Mouse (Mus musculus) T-helper 1 cell (primary cell): ENCODE measurements around the gene Pcbp3.

Experiments used
- in situ Hi-C: fragments of 300-600 bp; cut with MboI, MseI; formaldehyde crosslinking; loops from one replicate; pipeline ENCODE4 v1.15.1; 2025; ENCODE audit warnings: high pct_unique_total_duplicates

Gene Pcbp3

DNA sequence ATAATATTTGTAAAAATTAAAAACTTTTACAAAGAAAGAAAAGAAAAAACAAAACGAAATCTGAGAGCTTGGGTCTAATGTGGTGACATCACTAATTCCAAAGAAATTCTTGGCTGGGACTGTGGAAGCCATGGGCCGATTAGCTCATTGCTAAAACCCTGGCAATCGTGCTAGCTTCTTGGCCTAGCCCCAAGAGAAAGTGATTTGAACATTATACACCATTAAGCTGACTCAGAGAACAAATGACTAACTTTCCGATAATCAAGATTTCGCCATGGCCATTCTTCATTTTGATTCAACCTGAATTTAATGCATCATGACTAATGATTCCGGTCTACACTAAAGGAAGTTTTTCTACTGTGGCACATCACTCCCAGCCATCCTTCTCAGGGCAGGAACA lies 30.6 kb downstream of the Pcbp3 start:
- in situ Hi-C loops: no loop called here

DNA sequence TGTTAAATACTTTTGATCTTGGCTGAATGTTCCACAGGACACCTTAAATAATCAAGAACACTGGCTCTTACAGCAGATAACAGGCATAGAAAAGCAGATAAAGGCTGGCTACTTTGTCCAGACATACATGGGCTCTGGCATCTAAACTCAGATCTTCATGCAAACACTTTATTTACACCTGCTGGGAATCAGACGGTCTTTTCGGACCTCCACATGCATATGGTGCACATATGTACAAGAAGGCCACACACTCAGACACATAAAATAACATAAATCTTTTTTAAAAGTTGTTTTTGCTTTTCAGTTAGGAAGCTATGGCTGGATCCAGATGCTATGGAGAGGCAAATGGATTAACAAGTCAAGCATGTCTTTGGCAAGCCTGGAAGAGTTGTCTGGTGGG lies 37.2 kb downstream of the Pcbp3 start:
- in situ Hi-C loops: no loop called here

- in situ Hi-C loops: no loop called here
Measured at GRCm38 (mm10) chr10:76918086-76918485, 43.6 kb downstream of the Pcbp3 start.

- in situ Hi-C loops: no loop called here
Measured at GRCm38 (mm10) chr10:76906434-76906833, 55.3 kb downstream of the Pcbp3 start.

GRCm38 (mm10) chr10:76905935-76906341 lies 55.7 kb downstream of the Pcbp3 start:
- in situ Hi-C loops: no loop called here

DNA sequence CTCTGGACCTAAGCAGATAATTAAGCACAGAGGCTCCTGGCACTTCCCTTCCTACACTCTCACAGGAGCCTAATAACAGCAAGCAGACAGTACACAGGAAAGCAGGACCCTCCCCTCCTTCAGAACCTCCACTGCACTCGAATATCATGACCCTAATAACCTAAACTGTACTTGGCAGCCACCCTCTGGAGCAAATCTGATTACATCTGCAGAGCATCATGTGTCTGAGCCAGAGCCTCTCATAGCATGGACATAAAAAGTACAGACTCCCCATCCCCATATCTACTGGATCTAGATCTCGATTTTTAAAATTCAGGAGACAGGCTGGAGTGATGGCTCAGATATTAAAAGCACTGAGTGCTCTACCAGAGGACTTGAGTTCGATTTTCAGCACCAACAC lies 58.0 kb downstream of the Pcbp3 start:
- in situ Hi-C loops: no loop called here

DNA sequence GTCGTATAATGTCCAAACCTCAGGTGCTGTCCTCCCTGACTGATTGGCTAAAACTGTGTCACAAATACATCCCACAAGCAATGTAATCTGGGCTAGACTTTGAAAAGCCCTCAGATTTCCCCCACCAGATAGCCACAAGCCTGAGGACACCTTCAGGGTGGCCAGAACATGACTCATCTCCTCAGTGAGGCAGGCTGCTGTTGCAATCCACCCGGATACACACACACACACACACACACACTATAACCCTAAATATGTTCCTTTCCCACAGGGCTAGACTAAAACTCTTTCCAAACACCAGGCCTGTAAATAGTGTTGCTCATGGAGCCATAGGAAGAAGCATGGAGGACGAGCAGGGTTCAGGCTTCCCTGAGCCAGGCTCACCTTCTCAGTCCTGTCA lies 58.6 kb downstream of the Pcbp3 start:
- in situ Hi-C loops: no loop called here

DNA sequence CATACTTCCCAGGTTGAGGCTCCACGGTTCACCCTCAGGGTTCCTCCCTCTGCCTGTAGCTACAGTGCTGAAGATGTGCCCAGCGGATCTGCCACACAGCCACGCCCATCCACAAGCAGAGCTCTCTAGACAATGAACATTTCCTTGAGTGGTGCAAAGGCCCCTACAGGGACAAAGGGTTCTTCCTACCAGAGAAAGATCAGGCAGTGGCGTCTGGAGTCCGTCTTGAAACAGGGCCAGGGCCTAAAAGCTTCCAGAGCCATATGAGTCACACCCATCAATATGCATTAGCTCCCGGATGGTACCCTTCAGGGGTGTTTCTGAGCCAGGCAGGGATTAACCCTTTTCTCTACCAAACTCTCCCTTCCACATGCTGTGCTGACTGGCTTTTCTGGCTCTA lies 59.1 kb downstream of the Pcbp3 start:
- in situ Hi-C loops: no loop called here

GRCm38 (mm10) chr10:76898428-76898827 lies 63.3 kb downstream of the Pcbp3 start:
- in situ Hi-C loops: no loop called here

- in situ Hi-C loops: no loop called here
Measured at GRCm38 (mm10) chr10:76891456-76891855, 70.2 kb downstream of the Pcbp3 start.

GRCm38 (mm10) chr10:76883442-76884244 lies 78.0 kb downstream of the Pcbp3 start:
- in situ Hi-C loops: no loop called here

DNA sequence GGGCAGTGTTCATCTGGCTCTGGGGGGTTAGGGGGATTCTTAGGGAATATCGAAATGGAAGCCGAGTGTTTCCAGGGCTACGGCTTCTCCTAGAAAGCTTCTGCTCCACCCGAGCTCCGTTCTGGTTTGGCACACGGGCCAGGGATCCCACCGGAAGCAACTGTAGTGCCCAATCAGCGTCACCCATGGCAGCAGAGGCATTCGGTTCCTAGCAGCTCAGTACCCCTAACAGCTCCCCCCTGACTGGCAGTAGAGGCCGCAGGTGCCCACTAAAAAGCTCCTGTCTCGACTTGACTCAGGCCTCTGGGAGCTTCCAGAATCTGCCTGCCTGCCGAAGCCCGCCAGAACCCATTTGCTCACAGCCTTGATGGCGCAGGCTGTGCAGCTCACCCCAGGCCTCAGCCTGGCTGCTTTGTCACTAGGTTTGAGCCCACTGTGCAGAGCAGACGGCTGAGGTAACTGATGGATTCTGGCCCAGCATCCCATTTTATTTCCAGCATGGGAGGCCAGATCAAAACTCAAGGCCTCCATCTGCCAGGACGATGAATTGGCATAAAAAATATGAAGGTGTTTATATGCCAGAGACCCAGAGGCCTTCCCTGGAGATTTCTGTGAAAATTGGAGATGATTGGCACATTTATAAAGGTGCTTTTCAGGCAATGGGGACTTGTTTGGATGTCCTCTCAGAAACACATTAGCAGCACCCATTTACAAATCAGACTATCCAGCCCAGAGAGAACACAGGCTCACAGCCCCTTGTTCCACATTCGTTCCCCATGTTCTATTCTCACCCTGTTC lies 78.8 kb downstream of the Pcbp3 start:
- in situ Hi-C loops: no loop called here

DNA sequence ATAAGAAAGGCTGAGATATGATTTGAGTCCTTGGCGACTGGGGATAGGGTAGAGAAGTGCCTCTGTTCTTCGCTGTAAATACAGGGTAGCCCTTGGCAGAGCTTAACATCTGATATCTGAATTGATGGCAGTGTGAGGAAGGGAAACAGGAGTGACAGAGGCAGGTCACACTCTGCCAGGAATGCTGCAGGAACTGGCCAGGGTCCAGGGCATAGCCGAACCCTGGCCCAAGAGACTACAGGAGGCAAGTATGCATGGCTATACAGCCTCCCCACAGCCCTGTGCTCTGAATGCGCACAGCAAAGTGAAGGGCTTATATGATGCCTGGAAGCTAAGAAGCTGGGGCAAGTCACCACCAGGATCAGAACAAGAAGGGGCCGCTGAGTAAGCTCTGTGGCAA lies 79.8 kb downstream of the Pcbp3 start:
- in situ Hi-C loops: no loop called here

GRCm38 (mm10) chr10:76875310-76875709 lies 86.4 kb downstream of the Pcbp3 start:
- in situ Hi-C loops: no loop called here

GRCm38 (mm10) chr10:76874879-76875278 lies 86.8 kb downstream of the Pcbp3 start:
- in situ Hi-C loops: no loop called here

DNA sequence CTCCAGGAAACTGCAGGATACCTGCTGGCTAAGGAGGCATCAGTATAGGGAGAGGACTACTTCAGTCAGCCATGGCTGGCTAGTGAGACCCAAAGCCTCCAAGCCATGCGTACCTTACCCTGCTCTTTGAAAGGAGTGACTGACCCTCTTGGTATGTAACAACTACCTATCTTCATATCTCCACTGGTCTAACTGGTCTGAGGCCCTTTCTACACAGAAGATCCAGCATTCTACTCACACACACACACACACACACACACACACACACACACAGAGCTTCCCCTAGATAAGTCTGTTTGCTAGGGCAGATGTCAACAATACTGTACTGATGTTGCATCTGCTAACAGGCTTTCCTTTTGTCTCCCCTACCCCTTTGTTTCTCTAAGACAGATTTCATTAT lies 87.3 kb downstream of the Pcbp3 start:
- in situ Hi-C loops: no loop called here

GRCm38 (mm10) chr10:76873948-76874347 lies 87.7 kb downstream of the Pcbp3 start:
- in situ Hi-C loops: no loop called here

GRCm38 (mm10) chr10:76872736-76873135 lies 89.0 kb downstream of the Pcbp3 start:
- in situ Hi-C loops: no loop called here

DNA sequence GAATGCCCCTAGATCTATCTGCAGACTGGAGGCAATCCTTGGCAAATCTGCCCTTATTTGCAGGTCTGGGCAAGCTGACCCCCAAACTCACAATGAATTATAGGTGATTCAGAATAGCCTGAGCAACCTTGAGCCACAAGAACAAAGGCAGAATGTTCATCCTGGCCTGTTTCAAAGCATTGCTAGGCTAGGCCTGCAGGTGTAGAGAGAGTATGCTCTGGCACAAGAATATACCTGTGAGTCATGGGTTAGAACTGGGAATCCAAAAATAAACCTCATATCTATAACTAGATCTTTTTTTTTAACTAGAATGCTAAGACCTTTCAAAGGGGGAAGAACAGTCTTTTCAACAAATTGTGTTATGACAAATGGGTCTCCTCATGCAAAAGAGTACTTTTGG lies 95.8 kb downstream of the Pcbp3 start:
- in situ Hi-C loops: no loop called here

GRCm38 (mm10) chr10:76860998-76861397 lies 100.7 kb downstream of the Pcbp3 start:
- in situ Hi-C loops: no loop called here

GRCm38 (mm10) chr10:76859355-76860127 lies 102.1 kb downstream of the Pcbp3 start:
- in situ Hi-C loops: no loop called here

- in situ Hi-C loops: no loop called here
Measured at GRCm38 (mm10) chr10:76857879-76858278, 103.8 kb downstream of the Pcbp3 start.
